Mouse (Mus musculus) neural tube, embryonic 14.5 days (tissue): ENCODE data around the gene Casp2. TPM values are rescaled to one million over a fixed set of nuclear protein-coding genes. Genes with fewer than 3 reads are reported as not detected.

Experiments
- ATAC-seq: fragments of 200-750 bp; cut with Nextera tagmentation; 2 replicates; pipeline ENCODE4 v1.8.0; 2017; ENCODE audit warnings: low read depth, mild to moderate bottlenecking, moderate TSS enrichment, moderate library complexity
- H3K27ac ChIP-seq: fragments of 300-500 bp; sonication (generic); 2 replicates; pipeline ENCODE4 v1.5.1; 2014; ENCODE audit warnings: low read depth, mild to moderate bottlenecking, control low read depth, low read length, moderate library complexity, mixed read lengths
- H3K27me3 ChIP-seq: fragments of 300-500 bp; sonication (generic); 2 replicates; pipeline ENCODE4 v1.6.1; 2014; ENCODE audit warnings: low read length; ENCODE audit not compliant: control insufficient read depth, insufficient read depth
- H3K36me3 ChIP-seq: fragments of 300-500 bp; sonication (generic); 2 replicates; pipeline ENCODE4 v1.6.1; 2014; ENCODE audit warnings: low read length, mixed read lengths; ENCODE audit not compliant: control insufficient read depth, insufficient read depth
- H3K4me1 ChIP-seq: fragments of 300-500 bp; sonication (generic); 2 replicates; pipeline ENCODE4 v1.6.1; 2014; ENCODE audit warnings: low read length; ENCODE audit not compliant: control insufficient read depth, insufficient read depth
- H3K4me2 ChIP-seq: fragments of 300-500 bp; sonication (generic); 2 replicates; pipeline ENCODE4 v1.6.1; 2014; ENCODE audit warnings: mild to moderate bottlenecking, low read depth, low read length, control low read depth
- H3K4me3 ChIP-seq: fragments of 300-500 bp; sonication (generic); 2 replicates; pipeline ENCODE4 v1.5.1; 2014; ENCODE audit warnings: low read depth, low read length, control low read depth, mixed read lengths
- H3K9ac ChIP-seq: fragments of 300-500 bp; sonication (generic); replicated peaks from 2 replicates; pipeline ENCODE4 v1.6.1; 2014; ENCODE audit warnings: low read depth, mild to moderate bottlenecking, control low read depth, low read length, mixed read lengths
- H3K9me3 ChIP-seq: fragments of 300-500 bp; sonication (generic); 2 replicates; pipeline ENCODE4 v1.6.1; 2016; ENCODE audit warnings: low read length; ENCODE audit not compliant: control insufficient read depth
- WGBS: fragments of 180-500 bp; shearing (Covaris S2); extraction: QIAGEN DNeasy Blood & Tissue Kit; methylation state at CpG from one replicate; pipeline ENCODE4 v1.1.7; 2014; 5-methylcytosine and 5-hydroxymethylcytosine counted together
- polyA plus RNA-seq: library from polyadenylated mRNA; unstranded; fragments of >200 nt; fragmentation: Nextera tagmentation; extraction: Ambion mirVana; gene quantifications from 2 replicates; pipeline ENCODE4 v1.2.1, GENCODE M21; 2014

The Casp2 gene
- polyA plus RNA-seq, 1 experiment from 2014 or later = 34.7 TPM

DNA sequence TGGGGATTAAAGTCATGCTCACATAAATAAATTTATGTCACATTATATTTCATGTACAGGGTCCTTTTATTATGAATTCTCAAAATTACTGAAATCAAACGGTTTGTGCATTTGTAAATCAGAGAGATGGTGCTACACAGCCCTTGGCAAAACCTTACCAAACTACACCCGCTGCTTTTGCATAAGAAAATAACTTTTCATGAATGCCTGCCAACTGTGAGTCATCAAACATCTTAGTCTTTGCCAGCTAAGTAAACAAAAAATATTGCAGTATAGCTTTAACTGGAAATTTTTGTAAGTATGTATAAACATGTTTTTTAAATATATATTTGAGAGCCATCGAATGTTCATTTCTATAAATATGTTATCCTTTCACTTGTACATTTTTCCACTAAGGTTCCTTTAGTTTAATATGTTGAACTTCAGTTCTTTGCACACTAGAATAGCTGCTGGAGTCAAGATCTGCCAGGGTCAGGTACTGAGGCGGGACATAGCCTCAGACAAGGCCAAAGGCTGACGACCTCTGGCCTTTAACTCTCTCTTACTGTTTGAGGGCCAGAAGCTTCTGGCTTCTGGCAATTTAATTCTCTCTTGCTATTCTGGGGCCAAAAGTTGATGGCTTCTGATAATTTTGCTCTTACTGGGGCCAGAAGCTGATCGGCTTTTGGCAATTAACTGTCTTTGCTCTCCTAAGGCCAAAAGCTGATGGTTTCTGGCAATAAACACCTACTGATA, 23.3 kb upstream of the Casp2 start:
- Histone ChIP-seq H3K9ac (no peak overlapping the region), H3K27ac (no peak overlapping the region), H3K4me2 (no peak overlapping the region), H3K4me1 (no peaks in the 10 kb centered on the region), H3K4me3 (no peak overlapping the region), H3K27me3 (no peaks in the 10 kb centered on the region), H3K36me3 (no peaks in the 10 kb centered on the region), H3K9me3 (no peaks in the 10 kb centered on the region)
- WGBS = 79% methylated on average over 6 of the region's 6 CpGs
- no peak for ATAC-seq

DNA sequence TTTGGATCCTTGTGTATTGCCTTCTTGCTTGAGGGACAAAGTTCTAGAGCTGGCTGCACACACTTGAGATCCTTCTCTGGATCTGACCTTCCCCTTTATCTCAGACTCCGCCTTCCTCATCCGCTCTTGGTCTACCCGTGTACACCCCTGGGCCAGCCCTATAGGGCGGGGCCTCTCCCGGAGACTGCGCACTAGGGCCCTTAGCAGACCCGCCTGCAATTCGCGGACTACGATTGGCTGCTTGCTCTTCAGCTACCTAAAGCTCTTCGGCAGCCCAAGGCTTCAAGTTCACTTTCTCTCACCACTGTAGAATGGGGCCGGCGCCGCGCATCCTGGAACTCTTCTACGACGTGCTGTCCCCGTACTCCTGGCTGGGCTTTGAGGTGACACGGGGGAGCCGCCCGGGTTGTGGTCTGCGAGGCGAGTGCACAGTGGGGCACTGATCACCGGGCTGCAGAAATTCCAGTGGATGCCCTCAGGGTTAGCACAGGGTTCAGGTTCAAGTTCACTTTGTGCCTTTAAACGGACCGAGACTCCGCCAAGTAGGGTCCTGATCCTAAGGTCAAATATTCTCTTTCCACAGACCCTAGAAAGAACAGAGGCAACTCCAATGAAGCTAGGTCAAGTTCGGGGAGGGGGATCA, 19.0 kb upstream of the Casp2 start, which contains the start of gene Gstk1:
TSS of gene Gstk1 (plus strand) at position 225 of the 643 bp plus-strand sequence.
- Histone ChIP-seq H3K27me3 (no peaks in the 10 kb centered on the region), H3K4me3 (peak within 1 kb of the TSS; percentile 37)

DNA sequence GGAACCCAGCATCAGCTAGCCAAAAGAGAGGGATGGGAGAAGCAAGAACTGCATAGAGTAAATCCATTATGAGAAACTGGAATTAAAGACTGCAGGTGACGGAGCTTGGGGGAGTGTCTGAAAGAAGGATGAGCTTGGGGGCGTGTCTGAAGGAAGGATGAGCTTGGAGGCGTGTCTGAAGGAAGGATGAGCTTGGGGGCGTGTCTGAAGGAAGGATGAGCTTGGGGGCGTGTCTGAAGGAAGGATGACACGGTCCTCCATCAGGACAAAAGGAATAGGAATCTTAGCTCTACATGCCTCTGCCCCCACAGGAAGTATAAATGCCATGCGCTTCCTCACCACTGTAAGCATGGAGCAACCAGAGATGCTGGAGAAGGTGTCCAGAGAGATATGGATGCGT, 17.6 kb upstream of the Casp2 start:
- peak; percentile 45; the same call in 1 of the 2 replicates for ATAC-seq
- H3K4me3 ChIP-seq = peak overlapping the region; percentile 12
- no peak overlapping the region for H3K27ac ChIP-seq
- H3K36me3 ChIP-seq = no peaks in the 10 kb centered on the region
- 10% methylated on average over 8 of the region's 8 CpGs for WGBS
- H3K27me3 ChIP-seq = no peaks in the 10 kb centered on the region
- H3K4me2 ChIP-seq = peak overlapping the region; percentile 35
- H3K9me3 ChIP-seq = no peaks in the 10 kb centered on the region
- no peaks in the 10 kb centered on the region for H3K4me1 ChIP-seq
- no peak overlapping the region for H3K9ac ChIP-seq

More for the DNA sequence above, 19.0 kb upstream of the Casp2 start, which contains the start of gene Gstk1:
- no peaks in the 10 kb centered on the region for H3K36me3 ChIP-seq
- H3K27ac ChIP-seq = no peak within 1 kb of the TSS
- WGBS = 4% methylated on average over 28 of the region's 28 CpGs
- H3K4me1 ChIP-seq = no peaks in the 10 kb centered on the region
- H3K9ac ChIP-seq = peak within 1 kb of the TSS; percentile 1; the same call in 1 of the 2 replicates
- peak; percentile 100 for ATAC-seq
- H3K4me2 ChIP-seq = peak within 1 kb of the TSS; percentile 73
- no peaks in the 10 kb centered on the region for H3K9me3 ChIP-seq

DNA sequence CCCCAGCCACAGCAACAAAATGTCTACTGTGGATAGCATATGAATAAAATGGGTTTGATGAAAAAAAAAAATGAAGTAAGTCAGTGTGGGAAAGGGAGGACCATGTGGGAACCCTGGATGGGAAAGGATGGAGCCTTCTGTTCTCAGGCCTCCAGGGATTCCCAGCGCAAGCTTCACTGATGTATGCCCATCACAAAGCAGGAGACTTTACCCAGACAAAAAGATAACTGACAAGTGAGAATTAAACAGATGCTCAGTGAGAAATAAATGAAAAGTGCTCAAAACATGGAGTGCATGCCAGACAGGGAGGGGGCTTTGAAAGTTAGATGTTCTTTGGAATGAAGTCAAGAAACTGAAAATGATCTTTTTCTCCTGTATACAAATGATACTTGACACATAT, 16.8 kb upstream of the Casp2 start:
- WGBS = 72% methylated on average over 1 of the region's 1 CpGs
- no peak for ATAC-seq
- H3K36me3 ChIP-seq = no peaks in the 10 kb centered on the region
- H3K27ac ChIP-seq = no peak overlapping the region
- peak overlapping the region; percentile 35; the same call in 1 of the 2 replicates for H3K4me2 ChIP-seq
- H3K4me1 ChIP-seq = no peaks in the 10 kb centered on the region
- peak overlapping the region; percentile 12; the same call in 1 of the 2 replicates for H3K4me3 ChIP-seq
- H3K9ac ChIP-seq = no peak overlapping the region
- no peaks in the 10 kb centered on the region for H3K9me3 ChIP-seq
- H3K27me3 ChIP-seq = no peaks in the 10 kb centered on the region

DNA sequence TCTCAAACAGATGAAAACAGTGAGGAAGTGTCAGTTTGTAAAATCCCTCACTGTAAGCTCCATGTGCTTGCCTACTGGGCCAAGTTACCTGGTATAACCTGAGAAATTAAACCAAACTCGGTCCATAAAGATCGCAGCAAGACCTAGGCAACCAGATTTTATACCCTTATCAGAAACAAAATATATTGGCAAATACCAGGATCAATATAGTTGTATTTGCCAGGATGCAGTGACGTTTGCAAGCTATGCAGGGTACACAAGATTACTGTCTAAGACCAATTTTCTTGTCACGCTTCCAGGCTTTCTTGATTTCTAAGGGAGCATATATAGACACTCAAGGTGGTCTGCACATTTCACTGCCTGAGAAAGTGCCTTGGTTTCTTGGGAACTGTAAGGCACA, 13.0 kb upstream of the Casp2 start:
- no peaks in the 10 kb centered on the region for H3K36me3 ChIP-seq
- H3K4me1 ChIP-seq = no peaks in the 10 kb centered on the region
- no peak overlapping the region for H3K4me3 ChIP-seq
- no peak overlapping the region for H3K27ac ChIP-seq
- H3K27me3 ChIP-seq = no peaks in the 10 kb centered on the region
- H3K9ac ChIP-seq = no peak overlapping the region
- H3K9me3 ChIP-seq = no peaks in the 10 kb centered on the region
- no peak for ATAC-seq
- H3K4me2 ChIP-seq = no peak overlapping the region
- 92% methylated on average over 4 of the region's 4 CpGs for WGBS

DNA sequence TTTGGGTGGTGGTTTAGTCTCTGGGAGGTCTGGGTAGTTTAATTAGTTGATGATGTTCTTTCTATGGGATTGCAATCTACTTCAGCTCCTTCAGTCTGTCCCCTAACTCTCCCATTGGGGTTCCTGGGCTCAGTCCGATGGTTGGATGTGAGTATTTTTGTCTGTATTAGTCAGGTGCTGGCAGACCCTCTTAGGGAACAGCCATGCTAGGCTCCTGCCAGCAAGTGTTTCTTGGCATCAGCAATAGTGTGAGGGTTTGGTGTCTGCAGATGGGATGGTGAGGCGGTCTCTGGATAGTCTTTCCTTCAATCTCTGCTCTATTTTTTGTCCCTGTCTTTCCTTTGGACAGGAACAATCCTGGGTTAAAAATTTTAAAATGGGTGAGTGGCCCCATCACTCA, 11.7 kb upstream of the Casp2 start:
- no peak for ATAC-seq
- no peak overlapping the region for H3K9ac ChIP-seq
- H3K9me3 ChIP-seq = no peaks in the 10 kb centered on the region
- no peaks in the 10 kb centered on the region for H3K27me3 ChIP-seq
- no peak overlapping the region for H3K27ac ChIP-seq
- no peak overlapping the region for H3K4me3 ChIP-seq
- no peaks in the 10 kb centered on the region for H3K36me3 ChIP-seq
- H3K4me2 ChIP-seq = no peak overlapping the region
- H3K4me1 ChIP-seq = no peaks in the 10 kb centered on the region
- 88% methylated on average over 2 of the region's 2 CpGs for WGBS

DNA sequence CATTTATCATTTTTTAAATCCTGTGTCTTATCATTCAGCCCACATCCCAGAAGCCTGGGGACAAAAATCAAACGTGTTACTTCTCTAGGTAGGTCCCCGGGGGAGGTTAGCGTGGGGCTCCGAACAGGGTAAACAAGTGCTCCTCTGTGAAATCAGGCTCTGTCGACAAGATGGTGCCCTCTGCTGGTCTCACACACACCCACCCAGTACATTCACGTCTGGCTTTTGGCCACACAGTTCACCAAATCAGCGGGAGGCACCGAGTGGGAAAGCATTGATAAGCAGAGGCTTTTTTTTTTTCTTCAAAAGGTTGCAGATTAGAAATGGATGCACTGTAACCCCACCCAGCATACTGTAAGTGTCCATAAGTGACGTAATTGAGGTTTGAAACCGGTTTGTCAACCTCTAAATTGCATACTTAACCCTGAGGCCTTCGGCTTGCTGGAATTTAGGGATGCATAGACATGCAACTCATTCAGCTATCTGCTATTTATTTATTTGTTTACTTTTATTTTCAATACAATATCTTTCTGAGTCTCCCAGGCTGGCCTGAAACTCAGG, 7.4 kb upstream of the Casp2 start:
- peak; percentile 90; the same call in 1 of the 2 replicates for ATAC-seq
- Histone ChIP-seq H3K27me3 (0 out of 2 replicates have a peak, but pooled peaks cover 2% of the 10 kb centered on the region), H3K36me3 (no peaks in the 10 kb centered on the region), H3K4me3 (no peak overlapping the region), H3K4me2 (no peak overlapping the region), H3K27ac (no peak overlapping the region), H3K9me3 (no peaks in the 10 kb centered on the region), H3K4me1 (no peaks in the 10 kb centered on the region), H3K9ac (no peak overlapping the region)
- WGBS = 20% methylated on average over 11 of the region's 11 CpGs

DNA sequence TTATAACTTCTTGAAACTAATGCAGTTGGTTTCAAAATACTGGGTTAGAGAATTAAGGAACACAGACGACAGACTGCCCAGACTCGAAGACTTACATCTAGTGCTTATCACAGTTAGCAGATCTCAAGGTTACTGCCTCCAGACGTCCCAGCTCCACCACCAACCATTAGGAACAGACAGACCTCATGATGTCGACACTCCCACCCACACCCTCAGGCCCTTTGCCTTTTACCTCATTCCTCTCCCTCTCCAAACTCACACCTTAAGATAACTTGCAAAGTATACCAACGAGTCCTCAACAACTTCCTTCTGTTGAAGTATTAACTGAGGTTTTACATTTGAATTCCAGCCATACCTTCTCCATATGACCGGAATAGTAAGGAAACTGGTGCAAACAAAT, 4.4 kb upstream of the Casp2 start:
- ATAC-seq = no peak
- H3K27me3 ChIP-seq = 0 out of 2 replicates have a peak, but pooled peaks cover 2% of the 10 kb centered on the region
- no peak overlapping the region for H3K27ac ChIP-seq
- no peak overlapping the region for H3K4me2 ChIP-seq
- no peaks in the 10 kb centered on the region for H3K36me3 ChIP-seq
- H3K9me3 ChIP-seq = no peaks in the 10 kb centered on the region
- H3K9ac ChIP-seq = no peak overlapping the region
- no peaks in the 10 kb centered on the region for H3K4me1 ChIP-seq
- H3K4me3 ChIP-seq = no peak overlapping the region
- WGBS = 79% methylated on average over 6 of the region's 6 CpGs
